Mouse (Mus musculus) gastrocnemius, postnatal 10 days (tissue): ENCODE results near the gene Dynlt1f. TPM values are rescaled to one million over a fixed set of nuclear protein-coding genes. Genes with fewer than 3 reads are reported as not detected.
"Not testable (repeated sequence)": the region's sequence is repeated elsewhere in the genome, so short reads cannot be mapped to it uniquely, and the experiment has no call there.

Experiments
- DNase-seq: peaks from one replicate; pipeline ENCODE4 v3.0.0; 2021; ENCODE audit warnings: mixed read lengths
- total RNA-seq, 2 experiments: library from RNA; stranded (reverse); gene quantifications; 2 replicates each; pipeline ENCODE4 v1.2.3; 2021

Gene Dynlt1f
- total RNA-seq, 2 experiments from 2014 or later = 82.0 to 85.2 TPM

GRCm38 (mm10) chr17:6621976-6622375 is 33.7 kb downstream of the Dynlt1f start:
- DNase-seq = not testable (repeated sequence)

GRCm38 (mm10) chr17:6620730-6621451 is 34.8 kb downstream of the Dynlt1f start:
- not testable (repeated sequence) for DNase-seq

- not testable (repeated sequence) for DNase-seq
Observed at GRCm38 (mm10) chr17:6620035-6620434, 35.7 kb downstream of the Dynlt1f start.

GRCm38 (mm10) chr17:6619271-6619670 is 36.4 kb downstream of the Dynlt1f start:
- not testable (repeated sequence) for DNase-seq

GRCm38 (mm10) chr17:6617689-6618400 is 37.9 kb downstream of the Dynlt1f start:
- DNase-seq = not testable (repeated sequence)

- not testable (repeated sequence) for DNase-seq
Observed at GRCm38 (mm10) chr17:6616731-6617130, 39.0 kb downstream of the Dynlt1f start.

- not testable (repeated sequence) for DNase-seq
Observed at GRCm38 (mm10) chr17:6614316-6614715, 41.4 kb downstream of the Dynlt1f start.

GRCm38 (mm10) chr17:6613524-6613923 is 42.2 kb downstream of the Dynlt1f start:
- not testable (repeated sequence) for DNase-seq

GRCm38 (mm10) chr17:6605347-6605746 is 50.4 kb downstream of the Dynlt1f start:
- not testable (repeated sequence) for DNase-seq

GRCm38 (mm10) chr17:6602205-6602604 is 53.5 kb downstream of the Dynlt1f start:
- not testable (repeated sequence) for DNase-seq

GRCm38 (mm10) chr17:6601204-6601911 is 54.3 kb downstream of the Dynlt1f start, which contains the start of gene Dynlt1c:
TSS of gene Dynlt1c (plus strand) at chr17:6601671.
- DNase-seq = peak; percentile 65

- not testable (repeated sequence) for DNase-seq
Observed at GRCm38 (mm10) chr17:6600216-6600911, 55.3 kb downstream of the Dynlt1f start.

- not testable (repeated sequence) for DNase-seq
Observed at GRCm38 (mm10) chr17:6598356-6598755, 57.3 kb downstream of the Dynlt1f start.

Other genes starting within 250 kb of the Dynlt1f start
- gene Dynlt1b, start 225.8 kb downstream of the Dynlt1f start, total RNA-seq = 10 to 100 TPM; 94.4 to 97.7 TPM
- 1 to 10 TPM; 3.9 to 5.3 TPM for gene Dynlt1c, start 54.2 kb downstream of the Dynlt1f start, total RNA-seq
- under 1 TPM; 0.35 to 0.52 TPM for gene Sytl3, start 3.2 kb upstream of the Dynlt1f start, total RNA-seq
- 10 to 100 TPM; 24.0 to 24.9 TPM for gene Ezr, start 126.9 kb upstream of the Dynlt1f start, total RNA-seq